Mouse (Mus musculus): ENCODE results near the gene Uck1. TPM values are rescaled to one million over a fixed set of nuclear protein-coding genes. Genes with fewer than 3 reads are reported as not detected.

Gene Uck1
- polyA plus RNA-seq, 1 experiment from 2014 or later, result 78.4 TPM

- no peak overlapping the region for H3K9ac ChIP-seq
- peaks cover 10% of the 10 kb centered on the region for H3K4me1 ChIP-seq
- no peak overlapping the region for H3K4me3 ChIP-seq (replicated peaks)
- no peak overlapping the region for H3K4me2 ChIP-seq
- ATAC-seq (ENCODE audit: low FRiP score), result no peak
- H3K27ac ChIP-seq, result no peak overlapping the region
- WGBS, result 88% methylated on average over 5 of the region's 5 CpGs
- H3K36me3 ChIP-seq (replicated peaks), result peaks cover 86% of the 10 kb centered on the region
- H3K27me3 ChIP-seq, result no peaks in the 10 kb centered on the region
- no peaks in the 10 kb centered on the region for H3K9me3 ChIP-seq
Observed at GRCm38 (mm10) chr2:32254563-32254962, 5.4 kb downstream of the Uck1 start.

DNA sequence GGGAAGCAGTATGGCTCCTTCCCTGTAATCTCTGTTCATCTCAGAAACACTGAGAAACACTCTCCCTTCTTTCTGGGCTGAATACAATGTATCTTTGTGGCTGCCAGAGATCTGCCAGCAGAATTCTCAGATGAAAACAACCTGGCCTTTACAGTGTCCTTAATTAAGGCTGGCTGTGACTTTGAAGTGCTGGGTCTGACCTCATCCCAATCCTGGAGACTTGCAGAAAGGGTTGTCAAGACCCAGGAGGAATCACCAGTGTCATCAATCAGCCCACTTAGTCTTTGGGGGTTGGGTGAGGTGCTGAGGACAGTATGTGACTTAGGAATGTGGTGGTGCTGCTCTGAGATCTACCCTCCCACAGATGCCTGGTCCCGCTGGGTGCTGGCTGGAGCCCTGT is 6.6 kb downstream of the Uck1 start:
- no peaks in the 10 kb centered on the region for H3K27me3 ChIP-seq
- H3K4me3 ChIP-seq (replicated peaks), result no peak overlapping the region
- H3K9me3 ChIP-seq, result no peaks in the 10 kb centered on the region
- H3K36me3 ChIP-seq (replicated peaks), result peaks cover 94% of the 10 kb centered on the region
- no peak for ATAC-seq (ENCODE audit: low FRiP score)
- 95% methylated on average over 1 of the region's 1 CpGs for WGBS
- H3K4me2 ChIP-seq, result no peak overlapping the region
- no peak overlapping the region for H3K9ac ChIP-seq
- H3K4me1 ChIP-seq, result no peaks in the 10 kb centered on the region
- no peak overlapping the region for H3K27ac ChIP-seq

GRCm38 (mm10) chr2:32252658-32253057 is 7.3 kb downstream of the Uck1 start:
- Histone ChIP-seq H3K27ac (no peak overlapping the region), H3K27me3 (no peaks in the 10 kb centered on the region), H3K4me3 (replicated peaks) (no peak overlapping the region), H3K4me1 (no peaks in the 10 kb centered on the region), H3K9ac (no peak overlapping the region), H3K9me3 (no peaks in the 10 kb centered on the region), H3K4me2 (no peak overlapping the region), H3K36me3 (replicated peaks) (peaks cover 94% of the 10 kb centered on the region)
- no peak for ATAC-seq (ENCODE audit: low FRiP score)
- 90% methylated on average over 5 of the region's 5 CpGs for WGBS

GRCm38 (mm10) chr2:32251791-32252527 is 8.0 kb downstream of the Uck1 start:
- Histone ChIP-seq H3K27ac (no peak overlapping the region), H3K9ac (no peak overlapping the region), H3K4me2 (no peak overlapping the region), H3K27me3 (no peaks in the 10 kb centered on the region), H3K4me1 (no peaks in the 10 kb centered on the region), H3K9me3 (no peaks in the 10 kb centered on the region), H3K36me3 (replicated peaks) (peaks cover 93% of the 10 kb centered on the region), H3K4me3 (replicated peaks) (no peak overlapping the region)
- WGBS, result 90% methylated on average over 12 of the region's 12 CpGs
- no peak for ATAC-seq (ENCODE audit: low FRiP score)

GRCm38 (mm10) chr2:32248377-32249361 is 11.3 kb downstream of the Uck1 start:
- no peaks in the 10 kb centered on the region for H3K4me1 ChIP-seq
- H3K9me3 ChIP-seq, result no peaks in the 10 kb centered on the region
- 84% methylated on average over 10 of the region's 10 CpGs for WGBS
- H3K4me3 ChIP-seq (replicated peaks), result no peak overlapping the region
- no peaks in the 10 kb centered on the region for H3K27me3 ChIP-seq
- H3K9ac ChIP-seq, result no peak overlapping the region
- ATAC-seq (ENCODE audit: low FRiP score), result no peak
- H3K36me3 ChIP-seq (replicated peaks), result peaks cover 98% of the 10 kb centered on the region
- no peak overlapping the region for H3K27ac ChIP-seq
- H3K4me2 ChIP-seq, result no peak overlapping the region

GRCm38 (mm10) chr2:32246741-32247140 is 13.2 kb downstream of the Uck1 start:
- no peak for ATAC-seq (ENCODE audit: low FRiP score)
- peaks cover 93% of the 10 kb centered on the region for H3K36me3 ChIP-seq (replicated peaks)
- H3K4me2 ChIP-seq, result no peak overlapping the region
- H3K9ac ChIP-seq, result no peak overlapping the region
- no peak overlapping the region for H3K4me3 ChIP-seq (replicated peaks)
- no peaks in the 10 kb centered on the region for H3K9me3 ChIP-seq
- no peaks in the 10 kb centered on the region for H3K27me3 ChIP-seq
- H3K27ac ChIP-seq, result no peak overlapping the region
- WGBS, result 88% methylated on average over 4 of the region's 4 CpGs
- no peaks in the 10 kb centered on the region for H3K4me1 ChIP-seq

DNA sequence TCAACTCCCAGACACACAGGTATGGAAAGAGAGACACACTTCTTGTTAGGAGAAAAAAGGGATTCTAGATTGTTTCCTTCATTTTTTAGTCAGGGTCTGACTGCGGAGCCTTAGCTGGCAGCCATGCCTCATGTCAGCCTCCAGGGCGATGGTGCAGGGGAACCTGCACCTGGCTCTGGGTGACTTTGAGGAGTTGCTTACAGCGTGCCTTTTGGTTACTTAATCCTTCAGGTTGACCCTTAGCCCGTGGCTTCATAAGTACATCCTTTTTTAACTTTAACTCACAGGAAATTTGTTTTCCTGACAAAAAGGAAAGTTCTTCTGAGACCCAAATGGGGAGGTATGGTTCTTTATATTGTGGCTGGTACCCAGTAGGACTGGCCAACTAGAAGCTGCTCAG is 17.0 kb downstream of the Uck1 start:
- no peaks in the 10 kb centered on the region for H3K27me3 ChIP-seq
- peaks cover under 1% of the 10 kb centered on the region; the same call in 1 of the 2 replicates for H3K4me1 ChIP-seq
- H3K4me2 ChIP-seq, result no peak overlapping the region
- no peak overlapping the region for H3K9ac ChIP-seq
- no peak overlapping the region for H3K4me3 ChIP-seq (replicated peaks)
- no peak for ATAC-seq (ENCODE audit: low FRiP score)
- peaks cover 76% of the 10 kb centered on the region for H3K36me3 ChIP-seq (replicated peaks)
- H3K27ac ChIP-seq, result no peak overlapping the region
- WGBS, result 89% methylated on average over 4 of the region's 4 CpGs
- no peaks in the 10 kb centered on the region for H3K9me3 ChIP-seq

DNA sequence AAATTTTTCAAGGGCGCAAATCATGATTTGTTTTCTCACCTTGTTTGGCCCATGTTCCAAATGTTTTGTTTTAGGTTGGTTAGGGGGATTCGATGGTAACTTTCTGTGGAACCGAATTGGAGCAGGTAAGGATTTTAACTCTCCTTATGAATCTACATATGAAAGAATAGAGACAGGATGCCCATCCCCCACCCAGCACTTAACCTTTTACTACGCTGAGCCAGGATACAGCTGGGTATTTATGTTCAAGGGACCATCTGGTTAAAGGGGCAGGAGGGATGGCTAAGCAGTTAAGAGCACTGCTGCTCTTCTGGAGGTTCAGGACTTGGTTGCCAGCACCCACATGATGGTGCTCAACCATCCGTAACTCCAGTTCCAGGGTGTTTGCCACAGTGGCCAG is 19.4 kb downstream of the Uck1 start:
- H3K36me3 ChIP-seq (replicated peaks), result peaks cover 53% of the 10 kb centered on the region
- 87% methylated on average over 5 of the region's 5 CpGs for WGBS
- H3K4me1 ChIP-seq, result peaks cover 12% of the 10 kb centered on the region
- no peaks in the 10 kb centered on the region for H3K9me3 ChIP-seq
- no peak for ATAC-seq (ENCODE audit: low FRiP score)
- H3K4me2 ChIP-seq, result no peak overlapping the region
- H3K9ac ChIP-seq, result no peak overlapping the region
- H3K27me3 ChIP-seq, result no peaks in the 10 kb centered on the region
- no peak overlapping the region for H3K27ac ChIP-seq
- H3K4me3 ChIP-seq (replicated peaks), result no peak overlapping the region

- Histone ChIP-seq H3K4me1 (peaks cover 24% of the 10 kb centered on the region), H3K27me3 (no peaks in the 10 kb centered on the region), H3K4me2 (no peak overlapping the region), H3K4me3 (replicated peaks) (no peak overlapping the region), H3K27ac (no peak overlapping the region), H3K36me3 (replicated peaks) (peaks cover 39% of the 10 kb centered on the region), H3K9ac (no peak overlapping the region), H3K9me3 (no peaks in the 10 kb centered on the region)
- whole genome bisulfite sequencing, result 92% methylated on average over 9 of the region's 9 CpGs
- no peak for ATAC-seq (ENCODE audit: low FRiP score)
Observed at GRCm38 (mm10) chr2:32238708-32239435, 21.1 kb downstream of the Uck1 start.

DNA sequence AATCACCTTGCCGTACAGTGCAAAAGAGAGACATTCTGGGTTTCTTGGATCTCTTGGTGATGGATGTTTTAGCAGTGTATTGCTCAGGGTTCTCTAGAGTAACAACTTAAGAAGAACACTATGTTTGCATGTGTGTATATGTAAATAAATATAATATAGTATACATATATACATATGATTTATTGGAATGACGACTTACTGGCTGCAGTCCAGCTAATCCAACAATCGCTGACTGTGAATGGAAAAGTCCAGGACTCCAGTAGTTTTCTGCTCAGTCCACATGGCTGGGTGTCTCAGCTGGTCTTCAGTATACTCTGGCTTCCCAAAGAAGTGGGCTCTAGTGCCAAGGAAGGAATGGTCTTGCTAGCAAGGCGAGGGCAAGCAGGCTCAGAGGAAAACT is 22.4 kb downstream of the Uck1 start:
- Histone ChIP-seq H3K4me2 (peak overlapping the region; percentile 79), H3K4me1 (peaks cover 24% of the 10 kb centered on the region), H3K36me3 (replicated peaks) (peaks cover 39% of the 10 kb centered on the region), H3K9me3 (no peaks in the 10 kb centered on the region), H3K4me3 (replicated peaks) (peak overlapping the region; percentile 69), H3K27ac (no peak overlapping the region), H3K9ac (peak overlapping the region; percentile 74), H3K27me3 (no peaks in the 10 kb centered on the region)
- no peak for ATAC-seq (ENCODE audit: low FRiP score)
- WGBS, result 45% methylated on average over 4 of the region's 4 CpGs

- Histone ChIP-seq H3K27me3 (no peaks in the 10 kb centered on the region), H3K4me3 (replicated peaks) (peak overlapping the region; percentile 69), H3K4me1 (peaks cover 24% of the 10 kb centered on the region), H3K36me3 (replicated peaks) (peaks cover 43% of the 10 kb centered on the region), H3K9ac (peak overlapping the region; percentile 74), H3K27ac (peak overlapping the region; percentile 89), H3K9me3 (no peaks in the 10 kb centered on the region), H3K4me2 (peak overlapping the region; percentile 79)
- WGBS, result under 1% methylated on average over 20 of the region's 20 CpGs
- peak; percentile 52 for ATAC-seq (ENCODE audit: low FRiP score)
Observed at GRCm38 (mm10) chr2:32236760-32237487, 23.0 kb downstream of the Uck1 start.
